Mouse (Mus musculus): ENCODE data around the gene Xrn1. TPM values are rescaled to one million over a fixed set of nuclear protein-coding genes. Genes with fewer than 3 reads are reported as not detected.

Gene Xrn1
- polyA plus RNA-seq, 1 experiment from 2014 or later: 24.4 TPM

- 20% methylated on average over 3 of the region's 3 CpGs for WGBS
- peaks cover 82% of the 10 kb centered on the region for H3K36me3 ChIP-seq (ENCODE audit: control insufficient read depth, insufficient read depth, low read length)
- DNase-seq: no peak
- H3K4me1 ChIP-seq (ENCODE audit: control insufficient read depth, insufficient read depth, low read length): no peaks in the 10 kb centered on the region
- no peak overlapping the region for H3K9ac ChIP-seq (replicated peaks; ENCODE audit: low read length)
- H3K4me2 ChIP-seq (ENCODE audit: low read length): no peak overlapping the region
- no peak overlapping the region for H3K27ac ChIP-seq (replicated peaks; ENCODE audit: low read depth, low read length)
- no peaks in the 10 kb centered on the region for H3K27me3 ChIP-seq (ENCODE audit: control insufficient read depth, insufficient read depth, low read length)
- H3K4me3 ChIP-seq (replicated peaks; ENCODE audit: low read depth, low read length): no peak overlapping the region
- H3K9me3 ChIP-seq (ENCODE audit: control insufficient read depth, low read length): no peaks in the 10 kb centered on the region
- no peak for ATAC-seq (ENCODE audit: low FRiP score, low TSS enrichment)
These were observed 73.4 kb downstream of the Xrn1 start for GRCm38 (mm10) chr9:96027913-96028312.

GRCm38 (mm10) chr9:96028818-96029217 is 74.3 kb downstream of the Xrn1 start:
- no peaks in the 10 kb centered on the region for H3K27me3 ChIP-seq (ENCODE audit: control insufficient read depth, insufficient read depth, low read length)
- no peak for ATAC-seq (ENCODE audit: low FRiP score, low TSS enrichment)
- DNase-seq: peak; percentile 69
- WGBS: 39% methylated on average over 1 of the region's 1 CpGs
- H3K4me2 ChIP-seq (ENCODE audit: low read length): no peak overlapping the region
- no peak overlapping the region for H3K27ac ChIP-seq (replicated peaks; ENCODE audit: low read depth, low read length)
- H3K36me3 ChIP-seq (ENCODE audit: control insufficient read depth, insufficient read depth, low read length): peaks cover 77% of the 10 kb centered on the region
- H3K4me1 ChIP-seq (ENCODE audit: control insufficient read depth, insufficient read depth, low read length): no peaks in the 10 kb centered on the region
- no peak overlapping the region for H3K4me3 ChIP-seq (replicated peaks; ENCODE audit: low read depth, low read length)
- H3K9ac ChIP-seq (replicated peaks; ENCODE audit: low read length): no peak overlapping the region
- H3K9me3 ChIP-seq (ENCODE audit: control insufficient read depth, low read length): no peaks in the 10 kb centered on the region

GRCm38 (mm10) chr9:96029886-96030285 is 75.3 kb downstream of the Xrn1 start:
- ATAC-seq (ENCODE audit: low FRiP score, low TSS enrichment) (no peak), DNase-seq (no peak)
- Histone ChIP-seq H3K9ac (replicated peaks; ENCODE audit: low read length) (no peak overlapping the region), H3K27ac (replicated peaks; ENCODE audit: low read depth, low read length) (no peak overlapping the region), H3K4me1 (ENCODE audit: control insufficient read depth, insufficient read depth, low read length) (no peaks in the 10 kb centered on the region), H3K4me3 (replicated peaks; ENCODE audit: low read depth, low read length) (no peak overlapping the region), H3K9me3 (ENCODE audit: control insufficient read depth, low read length) (no peaks in the 10 kb centered on the region), H3K4me2 (ENCODE audit: low read length) (no peak overlapping the region), H3K36me3 (ENCODE audit: control insufficient read depth, insufficient read depth, low read length) (peaks cover 79% of the 10 kb centered on the region), H3K27me3 (ENCODE audit: control insufficient read depth, insufficient read depth, low read length) (no peaks in the 10 kb centered on the region)
- 98% methylated on average over 5 of the region's 5 CpGs for WGBS

GRCm38 (mm10) chr9:96035371-96036086 is 81.0 kb downstream of the Xrn1 start:
- Histone ChIP-seq H3K9me3 (ENCODE audit: control insufficient read depth, low read length) (no peaks in the 10 kb centered on the region), H3K36me3 (ENCODE audit: control insufficient read depth, insufficient read depth, low read length) (peaks cover 78% of the 10 kb centered on the region), H3K4me2 (ENCODE audit: low read length) (no peak overlapping the region), H3K9ac (replicated peaks; ENCODE audit: low read length) (no peak overlapping the region), H3K27me3 (ENCODE audit: control insufficient read depth, insufficient read depth, low read length) (no peaks in the 10 kb centered on the region), H3K4me3 (replicated peaks; ENCODE audit: low read depth, low read length) (no peak overlapping the region), H3K4me1 (ENCODE audit: control insufficient read depth, insufficient read depth, low read length) (no peaks in the 10 kb centered on the region), H3K27ac (replicated peaks; ENCODE audit: low read depth, low read length) (no peak overlapping the region)
- ATAC-seq (ENCODE audit: low FRiP score, low TSS enrichment) (no peak), DNase-seq (no peak)
- 89% methylated on average over 3 of the region's 3 CpGs for WGBS

GRCm38 (mm10) chr9:96044214-96044613 is 89.7 kb downstream of the Xrn1 start:
- no peak for DNase-seq
- ATAC-seq (ENCODE audit: low FRiP score, low TSS enrichment): no peak
- WGBS: 94% methylated on average over 3 of the region's 3 CpGs
- H3K9ac ChIP-seq (replicated peaks; ENCODE audit: low read length): no peak overlapping the region
- no peak overlapping the region for H3K4me3 ChIP-seq (replicated peaks; ENCODE audit: low read depth, low read length)
- no peak overlapping the region for H3K4me2 ChIP-seq (ENCODE audit: low read length)
- H3K36me3 ChIP-seq (ENCODE audit: control insufficient read depth, insufficient read depth, low read length): peaks cover 78% of the 10 kb centered on the region
- no peak overlapping the region for H3K27ac ChIP-seq (replicated peaks; ENCODE audit: low read depth, low read length)
- no peaks in the 10 kb centered on the region for H3K27me3 ChIP-seq (ENCODE audit: control insufficient read depth, insufficient read depth, low read length)
- H3K4me1 ChIP-seq (ENCODE audit: control insufficient read depth, insufficient read depth, low read length): no peaks in the 10 kb centered on the region
- no peaks in the 10 kb centered on the region for H3K9me3 ChIP-seq (ENCODE audit: control insufficient read depth, low read length)

GRCm38 (mm10) chr9:96051501-96051900 is 96.9 kb downstream of the Xrn1 start:
- Histone ChIP-seq H3K36me3 (ENCODE audit: control insufficient read depth, insufficient read depth, low read length) (peaks cover 81% of the 10 kb centered on the region), H3K4me3 (replicated peaks; ENCODE audit: low read depth, low read length) (no peak overlapping the region), H3K27ac (replicated peaks; ENCODE audit: low read depth, low read length) (no peak overlapping the region), H3K9me3 (ENCODE audit: control insufficient read depth, low read length) (no peaks in the 10 kb centered on the region), H3K9ac (replicated peaks; ENCODE audit: low read length) (no peak overlapping the region), H3K27me3 (ENCODE audit: control insufficient read depth, insufficient read depth, low read length) (no peaks in the 10 kb centered on the region), H3K4me1 (ENCODE audit: control insufficient read depth, insufficient read depth, low read length) (no peaks in the 10 kb centered on the region), H3K4me2 (ENCODE audit: low read length) (no peak overlapping the region)
- ATAC-seq (ENCODE audit: low FRiP score, low TSS enrichment): no peak
- 93% methylated on average over 3 of the region's 4 CpGs for WGBS
- no peak for DNase-seq

- no peak overlapping the region for H3K27ac ChIP-seq (replicated peaks; ENCODE audit: low read depth, low read length)
- H3K4me1 ChIP-seq (ENCODE audit: control insufficient read depth, insufficient read depth, low read length): no peaks in the 10 kb centered on the region
- WGBS: 89% methylated on average over 5 of the region's 5 CpGs
- DNase-seq (no peak), ATAC-seq (ENCODE audit: low FRiP score, low TSS enrichment) (no peak)
- no peak overlapping the region for H3K9ac ChIP-seq (replicated peaks; ENCODE audit: low read length)
- peaks cover 2% of the 10 kb centered on the region; the same call in 1 of the 2 replicates for H3K9me3 ChIP-seq (ENCODE audit: control insufficient read depth, low read length)
- H3K27me3 ChIP-seq (ENCODE audit: control insufficient read depth, insufficient read depth, low read length): no peaks in the 10 kb centered on the region
- H3K4me2 ChIP-seq (ENCODE audit: low read length): no peak overlapping the region
- no peak overlapping the region for H3K4me3 ChIP-seq (replicated peaks; ENCODE audit: low read depth, low read length)
- peaks cover 78% of the 10 kb centered on the region for H3K36me3 ChIP-seq (ENCODE audit: control insufficient read depth, insufficient read depth, low read length)
These were observed 100.3 kb downstream of the Xrn1 start for GRCm38 (mm10) chr9:96054878-96055277.

- no peak for DNase-seq
- 97% methylated on average over 6 of the region's 6 CpGs for WGBS
- no peak overlapping the region for H3K4me3 ChIP-seq (replicated peaks; ENCODE audit: low read depth, low read length)
- no peak overlapping the region for H3K27ac ChIP-seq (replicated peaks; ENCODE audit: low read depth, low read length)
- H3K36me3 ChIP-seq (ENCODE audit: control insufficient read depth, insufficient read depth, low read length): peaks cover 61% of the 10 kb centered on the region
- H3K27me3 ChIP-seq (ENCODE audit: control insufficient read depth, insufficient read depth, low read length): no peaks in the 10 kb centered on the region
- H3K9me3 ChIP-seq (ENCODE audit: control insufficient read depth, low read length): peaks cover 2% of the 10 kb centered on the region; the same call in 1 of the 2 replicates
- no peak overlapping the region for H3K4me2 ChIP-seq (ENCODE audit: low read length)
- H3K9ac ChIP-seq (replicated peaks; ENCODE audit: low read length): no peak overlapping the region
- no peaks in the 10 kb centered on the region for H3K4me1 ChIP-seq (ENCODE audit: control insufficient read depth, insufficient read depth, low read length)
- ATAC-seq (ENCODE audit: low FRiP score, low TSS enrichment): no peak
These were observed 102.1 kb downstream of the Xrn1 start for GRCm38 (mm10) chr9:96056417-96057223.
